Mouse (Mus musculus) megakaryocyte, embryonic 14.5 days (primary cell): ENCODE results near the gene Sik3.

Experiments
- FLI1 ChIP-seq: IDR thresholded peaks from 2 replicates; pipeline ENCODE4 v1.6.1; 2012; ENCODE audit warnings: low read length, inconsistent platforms, mixed read lengths
- GATA1 ChIP-seq: IDR thresholded peaks from 3 replicates; pipeline ENCODE4 v1.6.1; 2012; ENCODE audit warnings: mixed read lengths, low read length, inconsistent platforms, borderline replicate concordance

- TF ChIP-seq GATA1 = no peak
- no peak for TF ChIP-seq FLI1
Observed at GRCm38 (mm10) chr9:46075578-46075977, 63.0 kb downstream of the Sik3 start.
